Mouse (Mus musculus): ENCODE measurements around the gene Olfr323. TPM values are rescaled to one million over a fixed set of nuclear protein-coding genes. Genes with fewer than 3 reads are reported as not detected.

Gene Olfr323
- total and polyA plus RNA-seq, 3 experiments = 0.05 TPM; not detected in 2

- Histone ChIP-seq H3K9me3 (replicated peaks) (no peaks in the 10 kb centered on the region), H3K36me3 (replicated peaks) (no peaks in the 10 kb centered on the region), H3K4me3 (ENCODE audit: low read depth, low read length) (no peak overlapping the region), H3K27me3 (ENCODE audit: insufficient read depth, low read length) (peaks cover 7% of the 10 kb centered on the region), H3K4me1 (ENCODE audit: insufficient read depth, low read depth, low read length) (no peaks in the 10 kb centered on the region)
- no peak for ATAC-seq (ENCODE audit: extremely low read depth, insufficient number of reproducible peaks, low FRiP score, poor library complexity, severe bottlenecking)
- DNase-seq (ENCODE audit: low spot score) = no peak
- TF ChIP-seq TAL1 (conservative IDR thresholded peaks at IDR 0.05; ENCODE audit: low read depth, low read length) (no peak), GATA1 (IDR thresholded peaks at IDR 0.05; ENCODE audit: borderline replicate concordance, low read length) (no peak), POLR2AphosphoS5 (IDR thresholded peaks at IDR 0.05; ENCODE audit: insufficient replicate concordance, low read depth, low read length) (no peak), CTCF (IDR thresholded peaks at IDR 0.05; ENCODE audit: low read depth, low read length) (no peak), GATA2 (IDR thresholded peaks at IDR 0.05; ENCODE audit: borderline replicate concordance, low read depth, low read length) (no peak)
These were observed 32.5 kb downstream of the Olfr323 start for GRCm38 (mm10) chr11:58597837-58598236.

- ATAC-seq (ENCODE audit: extremely low read depth, insufficient number of reproducible peaks, low FRiP score, poor library complexity, severe bottlenecking) (no peak), DNase-seq (ENCODE audit: low spot score) (no peak)
- Histone ChIP-seq H3K4me3 (ENCODE audit: low read depth, low read length) (no peak within 1 kb of the TSS), H3K27me3 (ENCODE audit: insufficient read depth, low read length) (peaks cover 5% of the 10 kb centered on the region), H3K36me3 (replicated peaks) (no peaks in the 10 kb centered on the region), H3K9me3 (replicated peaks) (no peaks in the 10 kb centered on the region), H3K4me1 (ENCODE audit: insufficient read depth, low read depth, low read length) (no peaks in the 10 kb centered on the region)
- TF ChIP-seq POLR2AphosphoS5 (IDR thresholded peaks at IDR 0.05; ENCODE audit: insufficient replicate concordance, low read depth, low read length) (no peak), GATA2 (IDR thresholded peaks at IDR 0.05; ENCODE audit: borderline replicate concordance, low read depth, low read length) (no peak), GATA1 (IDR thresholded peaks at IDR 0.05; ENCODE audit: borderline replicate concordance, low read length) (no peak), TAL1 (conservative IDR thresholded peaks at IDR 0.05; ENCODE audit: low read depth, low read length) (no peak), CTCF (IDR thresholded peaks at IDR 0.05; ENCODE audit: low read depth, low read length) (no peak)
These were observed 35.5 kb downstream of the Olfr323 start, which contains the start of gene Olfr324 for GRCm38 (mm10) chr11:58594814-58595213. TSS of gene Olfr324 (plus strand) at chr11:58595114.

- Histone ChIP-seq H3K4me1 (ENCODE audit: insufficient read depth, low read depth, low read length) (peaks cover 7% of the 10 kb centered on the region), H3K4me3 (ENCODE audit: low read depth, low read length) (no peak overlapping the region), H3K27me3 (ENCODE audit: insufficient read depth, low read length) (peaks cover 9% of the 10 kb centered on the region), H3K36me3 (replicated peaks) (no peaks in the 10 kb centered on the region), H3K9me3 (replicated peaks) (no peaks in the 10 kb centered on the region)
- ATAC-seq (ENCODE audit: extremely low read depth, insufficient number of reproducible peaks, low FRiP score, poor library complexity, severe bottlenecking) (no peak), DNase-seq (ENCODE audit: low spot score) (no peak)
- TF ChIP-seq CTCF (IDR thresholded peaks at IDR 0.05; ENCODE audit: low read depth, low read length) = no peak
- TF ChIP-seq GATA2 (IDR thresholded peaks at IDR 0.05; ENCODE audit: borderline replicate concordance, low read depth, low read length) = no peak
- no peak for TF ChIP-seq GATA1 (IDR thresholded peaks at IDR 0.05; ENCODE audit: borderline replicate concordance, low read length)
- TF ChIP-seq POLR2AphosphoS5 (IDR thresholded peaks at IDR 0.05; ENCODE audit: insufficient replicate concordance, low read depth, low read length) = no peak
- no peak for TF ChIP-seq TAL1 (conservative IDR thresholded peaks at IDR 0.05; ENCODE audit: low read depth, low read length)
These were observed 41.6 kb downstream of the Olfr323 start for GRCm38 (mm10) chr11:58588620-58589250.

DNA sequence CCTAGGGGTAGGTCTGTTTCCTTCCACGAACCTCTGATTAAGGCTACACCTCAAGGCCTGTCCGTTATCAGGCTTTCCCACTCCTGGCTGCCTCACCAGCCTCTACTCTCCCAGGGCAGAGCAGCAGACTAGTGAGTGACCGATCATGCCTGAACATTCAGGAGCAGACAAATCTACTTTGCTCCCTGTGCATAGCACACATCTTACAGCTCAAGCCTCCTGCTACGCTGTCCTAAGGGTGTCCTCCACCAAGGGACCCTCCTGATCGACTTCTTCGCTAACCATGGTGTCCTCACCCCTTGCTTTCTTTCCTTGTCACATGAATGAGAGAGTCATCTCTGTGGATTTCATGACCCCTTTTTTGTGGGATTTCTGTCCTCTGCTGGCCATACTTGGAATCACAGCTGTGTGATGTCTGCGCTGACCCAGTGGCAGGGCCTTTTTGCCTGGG lies 42.4 kb downstream of the Olfr323 start:
- Histone ChIP-seq H3K27me3 (ENCODE audit: insufficient read depth, low read length) (peaks cover 9% of the 10 kb centered on the region), H3K36me3 (replicated peaks) (no peaks in the 10 kb centered on the region), H3K4me3 (ENCODE audit: low read depth, low read length) (peak overlapping the region; percentile 51; the same call in 1 of the 2 replicates), H3K4me1 (ENCODE audit: insufficient read depth, low read depth, low read length) (peaks cover 7% of the 10 kb centered on the region), H3K9me3 (replicated peaks) (no peaks in the 10 kb centered on the region)
- DNase-seq (ENCODE audit: low spot score) (peak; percentile 31), ATAC-seq (ENCODE audit: extremely low read depth, insufficient number of reproducible peaks, low FRiP score, poor library complexity, severe bottlenecking) (no peak; the same call in 1 of the 2 replicates)
- no peak for TF ChIP-seq GATA2 (IDR thresholded peaks at IDR 0.05; ENCODE audit: borderline replicate concordance, low read depth, low read length)
- TF ChIP-seq GATA1 (IDR thresholded peaks at IDR 0.05; ENCODE audit: borderline replicate concordance, low read length) = no peak
- peak; percentile 74 for TF ChIP-seq CTCF (IDR thresholded peaks at IDR 0.05; ENCODE audit: low read depth, low read length)
- TF ChIP-seq POLR2AphosphoS5 (IDR thresholded peaks at IDR 0.05; ENCODE audit: insufficient replicate concordance, low read depth, low read length) = no peak
- TF ChIP-seq TAL1 (conservative IDR thresholded peaks at IDR 0.05; ENCODE audit: low read depth, low read length) = no peak

DNA sequence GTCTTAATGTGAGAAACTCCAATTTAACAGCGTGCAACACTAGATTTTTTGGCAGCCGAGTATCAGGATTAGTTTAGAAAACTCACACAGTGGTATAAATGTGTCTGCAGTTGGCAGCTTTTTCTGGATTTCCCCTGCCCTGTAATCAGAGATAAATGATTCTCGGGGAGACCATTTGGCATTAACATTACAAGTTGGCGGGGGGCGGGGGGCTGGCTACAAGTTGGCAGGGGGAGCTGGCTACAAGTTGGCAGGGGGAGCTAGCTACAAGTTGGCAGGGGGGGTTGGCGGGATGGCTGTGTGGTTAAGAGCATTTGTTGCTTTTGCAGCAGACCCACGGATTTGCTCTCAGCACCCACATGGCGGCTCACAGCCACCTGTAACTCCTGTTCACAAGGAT lies 51.7 kb downstream of the Olfr323 start:
- Histone ChIP-seq H3K36me3 (replicated peaks) (no peaks in the 10 kb centered on the region), H3K27me3 (ENCODE audit: insufficient read depth, low read length) (peaks cover 8% of the 10 kb centered on the region)
- no peak for TF ChIP-seq GATA2 (IDR thresholded peaks at IDR 0.05; ENCODE audit: borderline replicate concordance, low read depth, low read length)
- no peak for TF ChIP-seq TAL1 (conservative IDR thresholded peaks at IDR 0.05; ENCODE audit: low read depth, low read length)
- TF ChIP-seq POLR2AphosphoS5 (IDR thresholded peaks at IDR 0.05; ENCODE audit: insufficient replicate concordance, low read depth, low read length) = no peak

DNA sequence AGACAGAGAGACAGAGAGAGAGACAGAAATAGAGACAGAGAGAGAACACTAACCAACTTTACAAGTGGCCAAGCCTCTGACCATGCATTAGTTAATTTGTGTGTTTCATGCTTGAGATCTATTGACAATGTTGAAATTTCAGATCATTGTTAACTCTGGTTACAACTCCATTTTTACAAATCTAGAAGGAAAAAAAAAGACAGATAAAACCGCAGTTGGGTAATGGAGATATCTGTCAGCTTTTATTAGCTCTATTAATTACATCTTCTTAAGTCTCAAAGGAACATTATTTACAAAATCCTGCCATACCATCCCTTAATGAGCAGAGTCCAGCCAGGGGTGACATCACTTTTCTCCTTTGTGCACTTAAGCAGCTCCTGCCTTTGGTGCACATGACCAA lies 52.9 kb downstream of the Olfr323 start, which contains the start of gene Olfr325:
Gene Olfr325, plus strand, starts transcription at position 301 of the 400 bp plus-strand sequence.
- Histone ChIP-seq H3K36me3 (replicated peaks) (no peaks in the 10 kb centered on the region), H3K27me3 (ENCODE audit: insufficient read depth, low read length) (peaks cover 8% of the 10 kb centered on the region), H3K4me3 (ENCODE audit: low read depth, low read length) (no peak within 1 kb of the TSS), H3K9me3 (replicated peaks) (no peaks in the 10 kb centered on the region), H3K4me1 (ENCODE audit: insufficient read depth, low read depth, low read length) (peaks cover 3% of the 10 kb centered on the region; the same call in 1 of the 2 replicates)
- TF ChIP-seq POLR2AphosphoS5 (IDR thresholded peaks at IDR 0.05; ENCODE audit: insufficient replicate concordance, low read depth, low read length) (no peak), GATA1 (IDR thresholded peaks at IDR 0.05; ENCODE audit: borderline replicate concordance, low read length) (no peak), CTCF (IDR thresholded peaks at IDR 0.05; ENCODE audit: low read depth, low read length) (no peak), GATA2 (IDR thresholded peaks at IDR 0.05; ENCODE audit: borderline replicate concordance, low read depth, low read length) (no peak), TAL1 (conservative IDR thresholded peaks at IDR 0.05; ENCODE audit: low read depth, low read length) (no peak)
- DNase-seq (ENCODE audit: low spot score) (no peak), ATAC-seq (ENCODE audit: extremely low read depth, insufficient number of reproducible peaks, low FRiP score, poor library complexity, severe bottlenecking) (no peak)

More for the DNA sequence above, 51.7 kb downstream of the Olfr323 start:
- DNase-seq (ENCODE audit: low spot score) = no peak
- peaks cover 3% of the 10 kb centered on the region; the same call in 1 of the 2 replicates for H3K4me1 ChIP-seq (ENCODE audit: insufficient read depth, low read depth, low read length)
- ATAC-seq (ENCODE audit: extremely low read depth, insufficient number of reproducible peaks, low FRiP score, poor library complexity, severe bottlenecking) = no peak
- H3K4me3 ChIP-seq (ENCODE audit: low read depth, low read length) = no peak overlapping the region
- no peaks in the 10 kb centered on the region for H3K9me3 ChIP-seq (replicated peaks)

Other genes starting within 250 kb of the Olfr323 start
Only the 20 nearest of the 28 such genes appear.
- gene Olfr30, start 168.2 kb downstream of the Olfr323 start, total RNA-seq (2014; fragmentation: Nextera tagmentation) = not detected in 2 replicates
- 0.12 TPM in 1 of 2 replicates, not detected in the other for gene Olfr30, start 168.2 kb downstream of the Olfr323 start, total RNA-seq (2017)
- not detected in 2 replicates for gene Olfr30, start 168.2 kb downstream of the Olfr323 start, polyA plus RNA-seq (2012)
- gene Olfr332, start 137.9 kb downstream of the Olfr323 start, total RNA-seq (2014; fragmentation: Nextera tagmentation) = not detected in 2 replicates
- gene Olfr332, start 137.9 kb downstream of the Olfr323 start, total RNA-seq (2017) = 0.11 TPM in 1 of 2 replicates, not detected in the other
- gene Olfr332, start 137.9 kb downstream of the Olfr323 start, polyA plus RNA-seq (2012) = not detected in 2 replicates
- gene Olfr331, start 127.9 kb downstream of the Olfr323 start, total RNA-seq (2014; fragmentation: Nextera tagmentation) = not detected in 2 replicates
- gene Olfr331, start 127.9 kb downstream of the Olfr323 start, total RNA-seq (2017) = not detected in 2 replicates
- not detected in 2 replicates for gene Olfr331, start 127.9 kb downstream of the Olfr323 start, polyA plus RNA-seq (2012)
- not detected in 2 replicates for gene Olfr330, start 95.7 kb downstream of the Olfr323 start, total RNA-seq (2014; fragmentation: Nextera tagmentation)
- gene Olfr330, start 95.7 kb downstream of the Olfr323 start, total RNA-seq (2017) = 0.11 TPM in 1 of 2 replicates, not detected in the other
- not detected in 2 replicates for gene Olfr330, start 95.7 kb downstream of the Olfr323 start, polyA plus RNA-seq (2012)
- not detected in 2 replicates for gene Olfr329-ps, start 84.1 kb downstream of the Olfr323 start, total RNA-seq (2014; fragmentation: Nextera tagmentation)
- gene Olfr329-ps, start 84.1 kb downstream of the Olfr323 start, total RNA-seq (2017) = 0.29 TPM in 1 of 2 replicates, not detected in the other
- gene Olfr329-ps, start 84.1 kb downstream of the Olfr323 start, polyA plus RNA-seq (2012) = not detected in 2 replicates
- not detected in 2 replicates for gene Olfr328, start 74.9 kb downstream of the Olfr323 start, total RNA-seq (2014; fragmentation: Nextera tagmentation)
- gene Olfr328, start 74.9 kb downstream of the Olfr323 start, total RNA-seq (2017) = 0.16 and 0.29 TPM in 2 replicates
- not detected in 2 replicates for gene Olfr328, start 74.9 kb downstream of the Olfr323 start, polyA plus RNA-seq (2012)
- not detected in 2 replicates for gene Olfr224, start 59.9 kb downstream of the Olfr323 start, total RNA-seq (2014; fragmentation: Nextera tagmentation)
- gene Olfr224, start 59.9 kb downstream of the Olfr323 start, total RNA-seq (2017) = 0.11 TPM in 1 of 2 replicates, not detected in the other
- gene Olfr224, start 59.9 kb downstream of the Olfr323 start, polyA plus RNA-seq (2012) = not detected in 2 replicates
- gene Olfr325, start 52.8 kb downstream of the Olfr323 start, total RNA-seq (2014; fragmentation: Nextera tagmentation) = not detected in 2 replicates
- 0.16 TPM in 1 of 2 replicates, not detected in the other for gene Olfr325, start 52.8 kb downstream of the Olfr323 start, total RNA-seq (2017)
- gene Olfr325, start 52.8 kb downstream of the Olfr323 start, polyA plus RNA-seq (2012) = not detected in 2 replicates
- not detected in 2 replicates for gene Olfr324, start 35.4 kb downstream of the Olfr323 start, total RNA-seq (2014; fragmentation: Nextera tagmentation)
- gene Olfr324, start 35.4 kb downstream of the Olfr323 start, total RNA-seq (2017) = 0.06 and 0.11 TPM in 2 replicates
- not detected in 2 replicates for gene Olfr324, start 35.4 kb downstream of the Olfr323 start, polyA plus RNA-seq (2012)
- gene 2210407C18Rik, start 14.4 kb downstream of the Olfr323 start, total RNA-seq (2014; fragmentation: Nextera tagmentation) = not detected in 2 replicates
- gene 2210407C18Rik, start 14.4 kb downstream of the Olfr323 start, total RNA-seq (2017) = not detected in 2 replicates
- not detected in 2 replicates for gene 2210407C18Rik, start 14.4 kb downstream of the Olfr323 start, polyA plus RNA-seq (2012)
- gene Trim58, start 10.0 kb upstream of the Olfr323 start, total RNA-seq (2014; fragmentation: Nextera tagmentation) = 19.0 TPM in 1 of 2 replicates, not detected in the other
- gene Trim58, start 10.0 kb upstream of the Olfr323 start, total RNA-seq (2017) = not detected in 2 replicates
- gene Trim58, start 10.0 kb upstream of the Olfr323 start, polyA plus RNA-seq (2012) = not detected in 2 replicates
- not detected in 2 replicates for gene Olfr322, start 28.3 kb upstream of the Olfr323 start, total RNA-seq (2014; fragmentation: Nextera tagmentation)
- under 0.01 and 0.16 TPM in 2 replicates for gene Olfr322, start 28.3 kb upstream of the Olfr323 start, total RNA-seq (2017)
- not detected in 2 replicates for gene Olfr322, start 28.3 kb upstream of the Olfr323 start, polyA plus RNA-seq (2012)
- gene Olfr320, start 50.6 kb upstream of the Olfr323 start, total RNA-seq (2014; fragmentation: Nextera tagmentation) = not detected in 2 replicates
- gene Olfr320, start 50.6 kb upstream of the Olfr323 start, total RNA-seq (2017) = 0.06 TPM in 1 of 2 replicates, not detected in the other
- not detected in 2 replicates for gene Olfr320, start 50.6 kb upstream of the Olfr323 start, polyA plus RNA-seq (2012)
- not detected in 2 replicates for gene Olfr319, start 68.7 kb upstream of the Olfr323 start, total RNA-seq (2014; fragmentation: Nextera tagmentation)
- gene Olfr319, start 68.7 kb upstream of the Olfr323 start, total RNA-seq (2017) = 0.27 TPM in 1 of 2 replicates, not detected in the other
- not detected in 2 replicates for gene Olfr319, start 68.7 kb upstream of the Olfr323 start, polyA plus RNA-seq (2012)
- 0.45 TPM in 1 of 2 replicates, not detected in the other for gene Olfr318, start 93.5 kb upstream of the Olfr323 start, total RNA-seq (2014; fragmentation: Nextera tagmentation)
- gene Olfr318, start 93.5 kb upstream of the Olfr323 start, total RNA-seq (2017) = 0.06 and 0.33 TPM in 2 replicates
- not detected in 2 replicates for gene Olfr318, start 93.5 kb upstream of the Olfr323 start, polyA plus RNA-seq (2012)
- gene Olfr317, start 108.7 kb upstream of the Olfr323 start, total RNA-seq (2014; fragmentation: Nextera tagmentation) = not detected in 2 replicates
- not detected in 2 replicates for gene Olfr317, start 108.7 kb upstream of the Olfr323 start, total RNA-seq (2017)
- not detected in 2 replicates for gene Olfr317, start 108.7 kb upstream of the Olfr323 start, polyA plus RNA-seq (2012)
- gene Olfr316, start 122.2 kb upstream of the Olfr323 start, total RNA-seq (2014; fragmentation: Nextera tagmentation) = not detected in 2 replicates
- 0.06 and 0.33 TPM in 2 replicates for gene Olfr316, start 122.2 kb upstream of the Olfr323 start, total RNA-seq (2017)
- not detected in 2 replicates for gene Olfr316, start 122.2 kb upstream of the Olfr323 start, polyA plus RNA-seq (2012)
- gene Olfr315, start 142.7 kb upstream of the Olfr323 start, total RNA-seq (2014; fragmentation: Nextera tagmentation) = not detected in 2 replicates
- not detected in 2 replicates for gene Olfr315, start 142.7 kb upstream of the Olfr323 start, total RNA-seq (2017)
- not detected in 2 replicates for gene Olfr315, start 142.7 kb upstream of the Olfr323 start, polyA plus RNA-seq (2012)
- not detected in 2 replicates for gene Olfr314, start 152.5 kb upstream of the Olfr323 start, total RNA-seq (2014; fragmentation: Nextera tagmentation)
- 0.05 and 0.06 TPM in 2 replicates for gene Olfr314, start 152.5 kb upstream of the Olfr323 start, total RNA-seq (2017)
- gene Olfr314, start 152.5 kb upstream of the Olfr323 start, polyA plus RNA-seq (2012) = not detected in 2 replicates
- not detected in 2 replicates for gene Fam183b, start 171.5 kb upstream of the Olfr323 start, total RNA-seq (2014; fragmentation: Nextera tagmentation)
- gene Fam183b, start 171.5 kb upstream of the Olfr323 start, total RNA-seq (2017) = not detected in 2 replicates
- gene Fam183b, start 171.5 kb upstream of the Olfr323 start, polyA plus RNA-seq (2012) = not detected in 2 replicates

All from G1E (cell line).